Mouse (Mus musculus) heart, embryonic 13.5 days (tissue): ENCODE results near the gene Bcan. TPM values are rescaled to one million over a fixed set of nuclear protein-coding genes. Genes with fewer than 3 reads are reported as not detected.

Experiments used
- ATAC-seq: fragments of 200-750 bp; cut with Nextera tagmentation; 2 replicates; pipeline ENCODE4 v1.8.0; 2017; ENCODE audit warnings: moderate TSS enrichment; ENCODE audit not compliant: insufficient number of reproducible peaks, low FRiP score, low TSS enrichment; ENCODE audit errors: extremely low read depth
- H3K27ac ChIP-seq: fragments of 300-500 bp; sonication (generic); replicated peaks from 2 replicates; pipeline ENCODE4 v1.5.1; 2015; ENCODE audit warnings: moderate library complexity, mild to moderate bottlenecking, inconsistent platforms
- H3K27me3 ChIP-seq: fragments of 300-500 bp; sonication (generic); replicated peaks from 2 replicates; pipeline ENCODE4 v1.6.1; 2015; ENCODE audit warnings: mild to moderate bottlenecking, inconsistent platforms
- H3K36me3 ChIP-seq: fragments of 300-500 bp; sonication (generic); 2 replicates; pipeline ENCODE4 v1.6.1; 2015; ENCODE audit warnings: mild to moderate bottlenecking, inconsistent platforms
- H3K4me1 ChIP-seq: fragments of 300-500 bp; sonication (generic); 2 replicates; pipeline ENCODE4 v1.6.1; 2015; ENCODE audit warnings: inconsistent platforms
- H3K4me2 ChIP-seq: fragments of 300-500 bp; sonication (generic); 2 replicates; pipeline ENCODE4 v1.6.1; 2015; ENCODE audit warnings: inconsistent platforms, mild to moderate bottlenecking, moderate library complexity
- H3K4me3 ChIP-seq: fragments of 300-500 bp; sonication (generic); 2 replicates; pipeline ENCODE4 v1.5.1; 2015; ENCODE audit warnings: moderate library complexity, mild to moderate bottlenecking, inconsistent platforms
- H3K9ac ChIP-seq: fragments of 300-500 bp; sonication (generic); 2 replicates; pipeline ENCODE4 v1.6.1; 2015; ENCODE audit warnings: inconsistent platforms, mild to moderate bottlenecking, moderate library complexity
- H3K9me3 ChIP-seq: fragments of 300-500 bp; sonication (generic); 2 replicates; pipeline ENCODE4 v1.6.1; 2016; ENCODE audit warnings: inconsistent platforms
- WGBS: fragments of 180-500 bp; shearing (Covaris S2); methylation state at CpG from one replicate; pipeline ENCODE4 v1.1.7; 2015; ENCODE audit warnings: mixed read lengths; 5-methylcytosine and 5-hydroxymethylcytosine counted together
- polyA plus RNA-seq: library from polyadenylated mRNA; unstranded; fragments of >200 nt; fragmentation: Nextera tagmentation; extraction: Ambion mirVana; gene quantifications from 2 replicates; pipeline ENCODE4 v1.2.1, GENCODE M21; 2015

The Bcan gene
- 0.07 TPM in 1 of 2 replicates, not detected in the other for polyA plus RNA-seq

GRCm38 (mm10) chr3:88000181-88000580, at the start of gene Bcan:
TSS of gene Bcan (minus strand) at chr3:88000230.
- Histone ChIP-seq H3K36me3 (no peaks in the 10 kb centered on the region), H3K4me3 (peak within 1 kb of the TSS; percentile 48), H3K9ac (peak within 1 kb of the TSS; percentile 28; the same call in 1 of the 2 replicates), H3K4me2 (peak within 1 kb of the TSS; percentile 69), H3K27ac (no peak within 1 kb of the TSS), H3K9me3 (no peaks in the 10 kb centered on the region), H3K27me3 (peaks cover 100% of the 10 kb centered on the region), H3K4me1 (peaks cover 27% of the 10 kb centered on the region)
- no peak for ATAC-seq
- WGBS: 2% methylated on average over 32 of the region's 39 CpGs

- Histone ChIP-seq H3K27ac (no peak overlapping the region), H3K4me3 (no peak overlapping the region), H3K4me1 (no peaks in the 10 kb centered on the region; the same call in 1 of the 2 replicates), H3K9ac (no peak overlapping the region), H3K27me3 (no peaks in the 10 kb centered on the region), H3K4me2 (no peak overlapping the region), H3K9me3 (no peaks in the 10 kb centered on the region), H3K36me3 (peaks cover 51% of the 10 kb centered on the region)
- WGBS: 44% methylated on average over 3 of the region's 3 CpGs
- no peak for ATAC-seq
Observed at GRCm38 (mm10) chr3:88049532-88049931, 49.5 kb upstream of the Bcan start.

- Histone ChIP-seq H3K9me3 (no peaks in the 10 kb centered on the region), H3K36me3 (peaks cover 5% of the 10 kb centered on the region; the same call in 1 of the 2 replicates), H3K4me1 (peaks cover 10% of the 10 kb centered on the region), H3K27me3 (peaks cover 29% of the 10 kb centered on the region), H3K4me3 (peak within 1 kb of the TSS; percentile 85), H3K27ac (peak within 1 kb of the TSS; percentile 50), H3K4me2 (peak within 1 kb of the TSS; percentile 77), H3K9ac (peak within 1 kb of the TSS; percentile 84)
- ATAC-seq: peak; percentile 54; the same call in 1 of the 2 replicates
- 8% methylated on average over 36 of the region's 36 CpGs for WGBS
Observed at GRCm38 (mm10) chr3:88042661-88043421, 42.8 kb upstream of the Bcan start, which contains the start of gene Gpatch4. TSS of gene Gpatch4 (plus strand) at chr3:88043108.

GRCm38 (mm10) chr3:88035561-88036293, 35.7 kb upstream of the Bcan start:
- no peaks in the 10 kb centered on the region for H3K9me3 ChIP-seq
- no peak overlapping the region for H3K4me3 ChIP-seq
- no peak overlapping the region for H3K4me2 ChIP-seq
- H3K9ac ChIP-seq: no peak overlapping the region
- no peak overlapping the region for H3K27ac ChIP-seq
- peaks cover 86% of the 10 kb centered on the region for H3K27me3 ChIP-seq
- no peak for ATAC-seq
- H3K36me3 ChIP-seq: no peaks in the 10 kb centered on the region
- 46% methylated on average over 1 of the region's 1 CpGs for WGBS
- H3K4me1 ChIP-seq: 0 out of 2 replicates have a peak, but pooled peaks cover 2% of the 10 kb centered on the region

- Histone ChIP-seq H3K9me3 (peaks cover under 1% of the 10 kb centered on the region; the same call in 1 of the 2 replicates), H3K4me2 (no peak overlapping the region), H3K27ac (no peak overlapping the region), H3K9ac (no peak overlapping the region), H3K4me1 (0 out of 2 replicates have a peak, but pooled peaks cover 6% of the 10 kb centered on the region), H3K4me3 (no peak overlapping the region), H3K27me3 (peaks cover 86% of the 10 kb centered on the region), H3K36me3 (no peaks in the 10 kb centered on the region)
- no peak for ATAC-seq
- WGBS: 51% methylated on average over 5 of the region's 5 CpGs
Observed at GRCm38 (mm10) chr3:88033506-88033905, 33.5 kb upstream of the Bcan start.

GRCm38 (mm10) chr3:88030608-88031395, 30.8 kb upstream of the Bcan start:
- 0 out of 2 replicates have a peak overlapping the region, but pooled peaks have one; percentile 6 for H3K9ac ChIP-seq
- H3K36me3 ChIP-seq: no peaks in the 10 kb centered on the region
- H3K27ac ChIP-seq: no peak overlapping the region
- peaks cover 87% of the 10 kb centered on the region for H3K27me3 ChIP-seq
- no peak for ATAC-seq
- peaks cover 9% of the 10 kb centered on the region for H3K9me3 ChIP-seq
- 10% methylated on average over 19 of the region's 19 CpGs for WGBS
- no peak overlapping the region for H3K4me3 ChIP-seq
- H3K4me1 ChIP-seq: 0 out of 2 replicates have a peak, but pooled peaks cover 6% of the 10 kb centered on the region
- peak overlapping the region; percentile 28 for H3K4me2 ChIP-seq

- Histone ChIP-seq H3K9ac (no peak within 1 kb of the TSS), H3K4me3 (no peak within 1 kb of the TSS), H3K4me2 (no peak within 1 kb of the TSS), H3K36me3 (no peaks in the 10 kb centered on the region), H3K9me3 (peaks cover 9% of the 10 kb centered on the region), H3K27ac (no peak within 1 kb of the TSS), H3K27me3 (peaks cover 92% of the 10 kb centered on the region), H3K4me1 (peaks cover 19% of the 10 kb centered on the region)
- ATAC-seq: no peak
- WGBS: 53% methylated on average over 5 of the region's 5 CpGs
Observed at GRCm38 (mm10) chr3:88027434-88028186, 27.6 kb upstream of the Bcan start, which contains the start of gene Hapln2. TSS of gene Hapln2 (minus strand) at chr3:88027583.

- H3K27ac ChIP-seq: no peak overlapping the region
- H3K4me1 ChIP-seq: peaks cover 25% of the 10 kb centered on the region
- no peaks in the 10 kb centered on the region for H3K36me3 ChIP-seq
- no peak overlapping the region for H3K9ac ChIP-seq
- H3K27me3 ChIP-seq: peaks cover 92% of the 10 kb centered on the region
- no peak overlapping the region for H3K4me3 ChIP-seq
- WGBS: 50% methylated on average over 7 of the region's 7 CpGs
- ATAC-seq: no peak
- H3K4me2 ChIP-seq: no peak overlapping the region
- H3K9me3 ChIP-seq: peaks cover 9% of the 10 kb centered on the region
Observed at GRCm38 (mm10) chr3:88026823-88027222, 26.8 kb upstream of the Bcan start.

GRCm38 (mm10) chr3:88023192-88024074, 23.4 kb upstream of the Bcan start:
- peak overlapping the region; percentile 67 for H3K9ac ChIP-seq
- peaks cover 19% of the 10 kb centered on the region for H3K4me1 ChIP-seq
- H3K4me2 ChIP-seq: peak overlapping the region; percentile 96
- no peak overlapping the region for H3K27ac ChIP-seq
- whole genome bisulfite sequencing: 1% methylated on average over 81 of the region's 81 CpGs
- H3K36me3 ChIP-seq: no peaks in the 10 kb centered on the region
- H3K4me3 ChIP-seq: peak overlapping the region; percentile 62
- peaks cover 8% of the 10 kb centered on the region for H3K9me3 ChIP-seq
- peak; percentile 50 for ATAC-seq
- H3K27me3 ChIP-seq: peaks cover 90% of the 10 kb centered on the region
